Mouse (Mus musculus) frontal cortex, postnatal 14 days (tissue): ENCODE measurements at regions not wholly inside any gene's neighbourhood (a gene's known extent, or its start where the extent isn't known, plus 50 kb on each side); places are given as distances from the start of the nearest gene placed in this dataset.

Experiments used
- DNase-seq, 2 experiments: peaks; one replicate each; pipeline ENCODE4 v3.0.0; 2022; ENCODE audit warnings: low spot score in 2 of 2

- no peak for DNase-seq
These were observed 78.8 kb upstream of the Pkdcc start for GRCm38 (mm10) chr17:83136267-83136666.

DNA sequence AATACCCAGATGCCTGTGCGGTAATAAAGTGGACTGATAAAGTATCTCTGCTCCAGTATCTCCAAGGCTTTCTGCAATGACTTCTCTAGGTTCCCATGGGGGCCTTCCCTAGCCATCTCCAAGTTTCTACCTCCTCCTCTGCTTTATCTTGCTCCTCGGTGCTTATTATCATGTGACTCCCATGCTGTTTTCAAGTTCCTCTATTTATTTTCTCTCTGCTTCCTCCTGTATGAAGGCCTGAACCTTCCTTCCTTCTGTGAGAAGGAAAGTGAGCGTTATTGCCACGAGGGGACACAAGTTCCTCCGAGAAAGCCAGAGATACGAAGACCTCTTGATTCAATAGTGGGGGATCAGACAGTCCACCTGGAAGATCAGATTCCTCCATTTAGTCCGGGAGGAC lies 77.4 kb upstream of the Pkdcc start:
- DNase-seq: no peak

- no peak for DNase-seq
These were observed 76.3 kb upstream of the Pkdcc start for GRCm38 (mm10) chr17:83138493-83139417.

DNA sequence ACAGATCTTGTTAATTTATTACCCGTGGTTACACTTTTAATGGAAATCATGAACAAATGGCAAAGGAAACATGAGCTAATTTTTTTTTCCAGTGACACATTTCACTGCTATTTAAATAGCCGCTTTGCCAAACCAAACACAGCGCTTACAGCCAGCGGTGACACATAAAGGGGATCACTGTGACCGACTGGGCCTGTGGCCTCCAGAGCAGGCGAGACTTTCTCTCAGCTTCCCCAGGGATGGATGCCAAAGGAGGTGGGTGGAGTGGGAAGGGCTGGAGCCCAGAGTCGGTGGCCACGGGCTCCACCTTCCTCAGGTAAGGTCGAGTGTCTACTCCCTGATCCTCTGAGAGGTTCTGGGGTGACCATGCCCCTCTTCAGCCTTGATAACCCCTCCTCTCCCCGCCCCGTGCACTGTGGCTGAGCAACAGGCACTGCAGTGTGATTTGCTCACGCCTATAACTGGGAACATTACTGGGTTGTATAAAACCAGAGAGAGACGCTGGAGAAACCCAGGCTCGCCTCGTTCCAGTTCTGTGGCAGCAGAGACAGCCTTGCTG lies 66.6 kb upstream of the Pkdcc start:
- no peak for DNase-seq

GRCm38 (mm10) chr17:83149336-83149735 lies 65.8 kb upstream of the Pkdcc start:
- DNase-seq: no peak

DNA sequence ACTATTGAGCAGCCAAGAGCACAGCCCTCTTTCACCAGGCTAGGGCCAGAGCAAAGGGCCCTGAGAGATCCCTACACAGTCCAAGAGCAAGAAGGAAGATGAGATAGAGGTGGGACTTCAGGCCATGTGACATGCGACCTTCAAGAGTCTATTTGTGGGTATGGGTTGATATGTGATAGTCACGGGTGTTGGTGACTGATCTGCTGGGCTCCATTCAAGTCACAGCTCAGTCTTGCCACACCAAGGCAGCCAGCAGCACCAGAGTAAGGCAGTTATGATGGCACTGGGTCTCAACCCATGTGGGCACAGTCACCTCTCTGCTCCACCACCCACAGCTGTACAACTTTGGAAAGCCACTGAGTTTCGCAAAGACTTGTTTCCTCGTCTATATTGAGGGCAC lies 60.0 kb upstream of the Pkdcc start:
- DNase-seq: no peak

DNA sequence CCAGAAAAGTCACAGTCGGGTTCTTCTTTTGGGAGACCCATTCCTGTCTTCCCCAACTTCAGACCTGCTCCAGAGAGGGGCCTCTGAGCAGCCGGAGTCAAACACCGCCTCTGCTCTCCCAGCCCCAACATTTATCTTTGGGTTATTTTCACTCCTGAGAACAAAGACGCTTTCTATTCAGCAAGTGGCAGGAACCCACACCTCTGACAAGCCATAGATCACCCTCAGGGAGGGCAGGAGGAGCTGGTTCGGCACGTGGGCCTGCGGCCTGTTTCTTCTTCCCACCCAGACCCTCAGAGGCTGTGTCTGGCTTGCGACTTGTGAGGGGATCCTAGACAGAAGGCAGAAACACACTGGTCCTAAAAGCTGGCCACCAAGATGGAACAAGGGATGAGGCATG lies 58.4 kb upstream of the Pkdcc start:
- DNase-seq: no peak

DNA sequence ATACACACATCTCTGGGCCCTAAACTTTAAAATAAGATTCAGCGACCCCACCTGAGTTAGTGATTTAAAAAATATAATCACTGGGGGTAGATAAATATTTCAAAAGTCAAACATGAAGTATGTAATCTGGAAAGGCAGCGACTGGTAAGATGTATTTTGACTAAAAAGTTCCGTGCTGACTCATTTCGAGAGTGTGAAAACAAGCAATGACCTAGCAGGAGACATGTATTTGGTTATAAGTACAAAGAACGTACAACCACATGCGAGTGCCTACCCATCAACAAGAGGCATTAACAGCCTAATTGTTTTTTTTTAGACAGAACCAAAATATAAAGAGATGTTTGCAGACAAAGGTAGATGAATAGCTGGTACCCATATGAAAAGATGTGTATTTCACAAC lies 57.0 kb upstream of the Pkdcc start:
- no peak for DNase-seq

DNA sequence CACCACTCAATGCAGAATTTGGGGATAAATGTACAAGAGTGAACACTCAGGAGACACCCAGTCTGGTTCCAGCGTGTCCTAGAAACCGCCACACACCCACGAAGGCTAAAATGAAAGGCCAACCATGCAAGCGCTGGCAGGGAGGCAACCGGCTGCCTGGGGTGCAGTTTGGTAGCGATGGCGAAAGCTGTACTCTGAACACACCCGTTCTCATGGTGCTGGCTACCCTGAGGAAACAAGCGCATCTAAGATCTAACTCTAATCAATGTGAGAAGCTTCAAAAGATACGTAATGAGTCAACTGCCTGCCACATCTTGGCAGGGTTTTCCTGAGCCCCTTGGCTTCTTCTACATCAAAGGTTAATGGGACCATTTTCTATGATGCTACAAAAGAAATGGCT lies 56.4 kb upstream of the Pkdcc start:
- DNase-seq: no peak

GRCm38 (mm10) chr17:83159634-83160033 lies 55.5 kb upstream of the Pkdcc start:
- no peak for DNase-seq

GRCm38 (mm10) chr17:83160296-83160695 lies 54.8 kb upstream of the Pkdcc start:
- DNase-seq: no peak

GRCm38 (mm10) chr17:83161731-83162130 lies 53.4 kb upstream of the Pkdcc start:
- DNase-seq: no peak

DNA sequence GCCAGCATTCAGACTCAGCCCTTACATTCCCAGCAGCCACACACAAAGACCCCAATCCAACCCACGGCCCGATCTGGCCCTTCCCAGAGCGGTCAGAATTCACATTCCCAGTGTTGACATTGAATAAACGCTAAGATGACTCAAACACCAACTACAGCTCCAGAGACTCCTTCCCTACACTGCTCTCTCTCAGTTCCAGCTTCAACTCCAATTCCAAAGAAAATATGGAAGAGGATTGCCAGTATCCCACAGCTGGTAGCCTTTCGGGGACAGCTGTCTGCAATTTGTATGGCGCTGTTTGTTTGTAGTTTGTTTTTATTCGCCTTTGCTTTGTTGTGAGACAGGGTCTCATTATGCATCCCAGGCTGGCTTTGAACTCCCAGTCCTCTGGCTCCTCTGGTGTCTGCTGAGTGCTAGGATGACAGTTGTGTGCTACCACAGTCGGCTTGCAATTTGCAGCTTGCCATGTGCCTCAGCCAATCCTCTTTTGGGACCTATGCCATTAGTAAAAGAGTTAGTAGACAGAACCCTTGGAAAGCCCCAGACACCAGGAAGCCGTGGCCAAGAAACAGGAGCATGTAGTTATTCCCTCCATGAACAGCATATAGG lies 51.0 kb upstream of the Pkdcc start:
- no peak for DNase-seq

- DNase-seq: no peak
These were observed 50.4 kb upstream of the Pkdcc start for GRCm38 (mm10) chr17:83164728-83165127.

GRCm38 (mm10) chr17:83165140-83165539 lies 50.0 kb upstream of the Pkdcc start:
- DNase-seq: no peak
